Mouse (Mus musculus): ENCODE results near the gene Cyp2d22.

Gene Cyp2d22

GRCm38 (mm10) chr15:82322195-82322594 is 57.9 kb downstream of the Cyp2d22 start:
- in situ Hi-C loops (cut with MboI; ENCODE audit: unreplicated experiment in 2 of 2) = no loop called here

Data from v-Abl transformed pro-B cells (cell line).